In genomic region chr7:30908277-30908991, GRCm38 (mm10) we compare ENCODE assay signal across 9 mouse cellular contexts. TPM values are rescaled to one million over a fixed set of nuclear protein-coding genes. Genes with fewer than 3 reads are reported as not detected.
DNase-seq lines count a peak whose midpoint lies in the region; ATAC-seq and TF ChIP-seq lines count a peak whose summit lies in the region.
"Had no signal": no experiment of that assay in that cellular context is flagged by ENCODE, and none has a peak within 500 bp of the region (broad histone marks: within the 10 kb centered on the region; RNA-seq: fewer than 3 reads in every experiment).

No protein-coding gene starts in this region.

- ATAC-seq in embryonic facial prominence, embryonic 15.5 days (ENCODE audit: insufficient number of reproducible peaks, low FRiP score, low TSS enrichment, low read depth): peak; percentile 58

- H3K9me3 ChIP-seq in embryonic facial prominence, embryonic 15.5 days (replicated peaks): no peaks in the 10 kb centered on the region
- no peaks in the 10 kb centered on the region for H3K9me3 ChIP-seq in limb, embryonic 10.5 days (replicated peaks)
- H3K9me3 ChIP-seq in midbrain, embryonic 10.5 days (replicated peaks): no peaks in the 10 kb centered on the region

- no peaks in the 10 kb centered on the region for H3K36me3 ChIP-seq in embryonic facial prominence, embryonic 15.5 days
- no peaks in the 10 kb centered on the region for H3K36me3 ChIP-seq in limb, embryonic 10.5 days
- no peaks in the 10 kb centered on the region for H3K36me3 ChIP-seq in midbrain, embryonic 10.5 days

- no peaks in the 10 kb centered on the region for H3K27me3 ChIP-seq in embryonic facial prominence, embryonic 15.5 days
- 0 out of 2 replicates have a peak, but pooled peaks cover 5% of the 10 kb centered on the region for H3K27me3 ChIP-seq in limb, embryonic 10.5 days (ENCODE audit: low read depth, poor library complexity, severe bottlenecking)
- H3K27me3 ChIP-seq in midbrain, embryonic 10.5 days (ENCODE audit: low read depth, poor library complexity, severe bottlenecking): peaks cover 6% of the 10 kb centered on the region

- TF ChIP-seq CTCF in gastrocnemius, adult 2 months (IDR thresholded peaks at IDR 0.05): no peak

- intact Hi-C loops in gastrocnemius, adult 2 months (cut with DNase I): no loop called here
- intact Hi-C loops in gastrocnemius, postnatal 14 days (cut with DNase I; ENCODE audit: low total_unique reads): no loop called here

- 2% methylated on average over 23 of the region's 26 CpGs for WGBS in embryonic facial prominence, embryonic 15.5 days
- WGBS in limb, embryonic 10.5 days: 2% methylated on average over 25 of the region's 26 CpGs
- WGBS in midbrain, embryonic 10.5 days: 2% methylated on average over 23 of the region's 26 CpGs

- no peak overlapping the region for H3K9ac ChIP-seq in embryonic facial prominence, embryonic 15.5 days

- peaks cover 17% of the 10 kb centered on the region; the same call in 1 of the 2 replicates for H3K4me1 ChIP-seq in embryonic facial prominence, embryonic 15.5 days
- H3K4me1 ChIP-seq in limb, embryonic 10.5 days: peaks cover 17% of the 10 kb centered on the region
- H3K4me1 ChIP-seq in midbrain, embryonic 10.5 days: peaks cover 12% of the 10 kb centered on the region

- no peak overlapping the region for H3K27ac ChIP-seq in gastrocnemius, adult 2 months
- no peak overlapping the region for H3K27ac ChIP-seq in embryonic facial prominence, embryonic 15.5 days (replicated peaks)
- H3K27ac ChIP-seq in limb, embryonic 10.5 days: no peak overlapping the region
- H3K27ac ChIP-seq in midbrain, embryonic 10.5 days (replicated peaks): 0 out of 2 replicates have a peak overlapping the region, but pooled peaks have one; percentile 23

- no peak for DNase-seq in gastrocnemius, adult 2 months
- DNase-seq in gastrocnemius, postnatal 14 days: no peak
- DNase-seq in limb, embryonic 10.5 days (ENCODE audit: low spot score): peak; percentile 71
- peak; percentile 63 for DNase-seq in midbrain, embryonic 10.5 days (ENCODE audit: low spot score)
- DNase-seq in gastrocnemius, postnatal 10 days: no peak
- DNase-seq in gastrocnemius, adult 8-10 months (ENCODE audit: low spot score in 2 of 2): no peak
- no peak for DNase-seq in natural killer cell, adult 2 months (ENCODE audit: low spot score in 2 of 2)

- peak overlapping the region; percentile 54 for H3K4me2 ChIP-seq in embryonic facial prominence, embryonic 15.5 days (replicated peaks)

- H3K4me3 ChIP-seq in gastrocnemius, adult 2 months: peak overlapping the region; percentile 45
- H3K4me3 ChIP-seq in embryonic facial prominence, embryonic 15.5 days (replicated peaks): peak overlapping the region; percentile 27
- peak overlapping the region; percentile 48 for H3K4me3 ChIP-seq in limb, embryonic 10.5 days
- peak overlapping the region; percentile 50 for H3K4me3 ChIP-seq in midbrain, embryonic 10.5 days

RNA-seq across cellular contexts. Expression of gene Mag, which starts 6.2 kb away (rescaled TPM):
- under 1 TPM; 0.22 to 0.71 TPM for total RNA-seq in gastrocnemius, adult 2 months (2021)
- total RNA-seq in gastrocnemius, postnatal 14 days (2021): 1 to 10 TPM; 3.5 to 9.6 TPM
- polyA plus RNA-seq in embryonic facial prominence, embryonic 15.5 days (2015; fragmentation: Nextera tagmentation; extraction: Ambion mirVana): 1.00 and 1.4 TPM in 2 replicates
- polyA plus RNA-seq in limb, embryonic 10.5 days (2016; fragmentation: Nextera tagmentation; extraction: Ambion mirVana): 0.21 TPM in 1 of 2 replicates, not detected in the other
- polyA plus RNA-seq in midbrain, embryonic 10.5 days (2016; fragmentation: Nextera tagmentation; extraction: Ambion mirVana): 0.22 and 0.52 TPM in 2 replicates
- total RNA-seq in gastrocnemius, postnatal 10 days (2021): 10 to 100 TPM in 1 of 2 experiments, 1 to 10 TPM in 1; 8.4 to 10.4 TPM
- total RNA-seq in gastrocnemius, adult 8-10 months (2022): under 1 TPM in 3 of 4 experiments, not detected in 1; 0.47 to 0.65 (median 0.56) TPM

RNA-seq across cellular contexts. Expression of gene Hamp2, which starts 16.0 kb away (rescaled TPM):
- not detected for total RNA-seq in gastrocnemius, adult 2 months (2021)
- total RNA-seq in gastrocnemius, postnatal 14 days (2021): not detected
- 0.93 TPM in 1 of 2 replicates, not detected in the other for polyA plus RNA-seq in embryonic facial prominence, embryonic 15.5 days (2015; fragmentation: Nextera tagmentation; extraction: Ambion mirVana)
- polyA plus RNA-seq in limb, embryonic 10.5 days (2016; fragmentation: Nextera tagmentation; extraction: Ambion mirVana): not detected in 2 replicates
- polyA plus RNA-seq in midbrain, embryonic 10.5 days (2016; fragmentation: Nextera tagmentation; extraction: Ambion mirVana): not detected in 2 replicates
- total RNA-seq in gastrocnemius, postnatal 10 days (2021): not detected
- total RNA-seq in gastrocnemius, adult 8-10 months (2022): not detected
- polyA plus RNA-seq: C2C12 had no signal

RNA-seq across cellular contexts. Expression of gene Cd22, which starts 28.3 kb away (rescaled TPM):
- under 1 TPM in 1 of 2 experiments, not detected in 1; 0.31 TPM for total RNA-seq in gastrocnemius, adult 2 months (2021)
- total RNA-seq in gastrocnemius, postnatal 14 days (2021): under 1 TPM in 1 of 2 experiments, not detected in 1; 0.29 TPM
- polyA plus RNA-seq in embryonic facial prominence, embryonic 15.5 days (2015; fragmentation: Nextera tagmentation; extraction: Ambion mirVana): 0.11 and 0.20 TPM in 2 replicates
- polyA plus RNA-seq in limb, embryonic 10.5 days (2016; fragmentation: Nextera tagmentation; extraction: Ambion mirVana): 0.59 TPM in 1 of 2 replicates, not detected in the other
- polyA plus RNA-seq in midbrain, embryonic 10.5 days (2016; fragmentation: Nextera tagmentation; extraction: Ambion mirVana): 0.02 TPM in 1 of 2 replicates, not detected in the other
- 1 to 10 TPM in 1 of 2 experiments, not detected in 1; 2.3 TPM for total RNA-seq in gastrocnemius, postnatal 10 days (2021)
- total RNA-seq in gastrocnemius, adult 8-10 months (2022): not detected

RNA-seq across cellular contexts. Expression of gene Hamp, which starts 35.4 kb away (rescaled TPM):
- not detected for total RNA-seq in gastrocnemius, adult 2 months (2021)
- total RNA-seq in gastrocnemius, postnatal 14 days (2021): not detected
- not detected in 2 replicates for polyA plus RNA-seq in embryonic facial prominence, embryonic 15.5 days (2015; fragmentation: Nextera tagmentation; extraction: Ambion mirVana)
- not detected in 2 replicates for polyA plus RNA-seq in limb, embryonic 10.5 days (2016; fragmentation: Nextera tagmentation; extraction: Ambion mirVana)
- not detected in 2 replicates for polyA plus RNA-seq in midbrain, embryonic 10.5 days (2016; fragmentation: Nextera tagmentation; extraction: Ambion mirVana)
- total RNA-seq in gastrocnemius, postnatal 10 days (2021): not detected
- total RNA-seq in gastrocnemius, adult 8-10 months (2022): under 1 TPM in 1 of 4 experiments, not detected in 3; 0.86 TPM
- polyA plus RNA-seq: C2C12 had no signal

RNA-seq across cellular contexts. Expression of gene Ffar1, which starts 47.1 kb away (rescaled TPM):
- total RNA-seq in gastrocnemius, adult 2 months (2021): not detected
- not detected for total RNA-seq in gastrocnemius, postnatal 14 days (2021)
- not detected in 2 replicates for polyA plus RNA-seq in embryonic facial prominence, embryonic 15.5 days (2015; fragmentation: Nextera tagmentation; extraction: Ambion mirVana)
- not detected in 2 replicates for polyA plus RNA-seq in limb, embryonic 10.5 days (2016; fragmentation: Nextera tagmentation; extraction: Ambion mirVana)
- not detected in 2 replicates for polyA plus RNA-seq in midbrain, embryonic 10.5 days (2016; fragmentation: Nextera tagmentation; extraction: Ambion mirVana)
- total RNA-seq in gastrocnemius, postnatal 10 days (2021): not detected
- not detected for total RNA-seq in gastrocnemius, adult 8-10 months (2022)
- polyA plus RNA-seq: C2C12 had no signal

Comparison
In these comparisons a context has a peak if more than half of its experiments do, and no peak if none do; other contexts are left out.
1. DNase-seq: peak in limb, embryonic 10.5 days (single experiment) and midbrain, embryonic 10.5 days (single experiment); none in gastrocnemius, adult 2 months (single experiment), gastrocnemius, postnatal 14 days (single experiment), gastrocnemius, postnatal 10 days (single experiment), gastrocnemius, adult 8-10 months (0 of 2) and natural killer cell, adult 2 months (0 of 2).
2. Peak in every context shown above with its lines, with median percentiles within 50 percentile points of each other: H3K4me3 ChIP-seq.